ENCODE assay signal across 24 mouse cellular contexts in genomic region chrX:7632560-7632959, GRCm38 (mm10). TPM values are rescaled to one million over a fixed set of nuclear protein-coding genes. Genes with fewer than 3 reads are reported as not detected.
"Had no signal": no experiment of that assay in that cellular context is flagged by ENCODE, and none has a peak within 500 bp of the region (broad histone marks: within the 10 kb centered on the region; RNA-seq: fewer than 3 reads in every experiment).

No protein-coding gene starts in this region.

- H3K27ac ChIP-seq: layer of hippocampus, adult 2 months; left cerebral cortex, adult 2 months; liver, embryonic 13.5 days; midbrain, embryonic 10.5 days; midbrain, embryonic 13.5 days; stomach, embryonic 15.5 days had no signal

- H3K4me1 ChIP-seq: liver, embryonic 13.5 days; megakaryocyte, embryonic 14.5 days; midbrain, embryonic 10.5 days; midbrain, embryonic 13.5 days; stomach, embryonic 15.5 days had no signal

- H3K4me3 ChIP-seq: layer of hippocampus, adult 2 months; left cerebral cortex, adult 2 months; liver, embryonic 13.5 days; megakaryocyte, embryonic 14.5 days; midbrain, embryonic 10.5 days; midbrain, embryonic 13.5 days; stomach, embryonic 15.5 days had no signal

- H3K9ac ChIP-seq: liver, embryonic 13.5 days; midbrain, embryonic 13.5 days; stomach, embryonic 15.5 days had no signal

- H3K27me3 ChIP-seq: liver, embryonic 13.5 days; midbrain, embryonic 13.5 days; stomach, embryonic 15.5 days had no signal

- ATAC-seq: midbrain, embryonic 13.5 days; midbrain, embryonic 16.5 days had no signal

- DNase-seq: kidney, adult 18-20 months; kidney, adult 9 months; kidney, postnatal 14 days; kidney, postnatal 4 days; layer of hippocampus, postnatal 36 days; liver, embryonic 13.5 days; lung, adult 2 months; lung, postnatal 14 days; lung, postnatal 4 days; right cerebral cortex, adult 18-20 months; right cerebral cortex, postnatal 14 days; right cerebral cortex, postnatal 4 days; thymus, postnatal 25 days had no signal

- H3K9me3 ChIP-seq: liver, embryonic 13.5 days; stomach, embryonic 15.5 days had no signal

- H3K36me3 ChIP-seq: liver, embryonic 13.5 days; midbrain, embryonic 10.5 days; midbrain, embryonic 13.5 days; stomach, embryonic 15.5 days had no signal

- H3K4me2 ChIP-seq: liver, embryonic 13.5 days; midbrain, embryonic 13.5 days; stomach, embryonic 15.5 days had no signal

RNA-seq across cellular contexts. Expression of gene Cacna1f, which starts 25.7 kb away (rescaled TPM):
- total RNA-seq: layer of hippocampus, postnatal 10 days; layer of hippocampus, postnatal 36 days had no signal
- polyA plus RNA-seq: limb, embryonic 11.5 days; liver, embryonic 13.5 days; lung, embryonic 16.5 days; midbrain, embryonic 10.5 days; neural tube, embryonic 11.5 days; stomach, embryonic 15.5 days had no signal
